Mouse (Mus musculus) MEL (cell line): ENCODE measurements around the gene Gm9758.
"Not testable (repeated sequence)": the region's sequence is repeated elsewhere in the genome, so short reads cannot be mapped to it uniquely, and the experiment has no call there.

Source experiments
- CHD2 ChIP-seq: IDR thresholded peaks from 2 replicates; pipeline ENCODE4 v1.6.1; 2011; ENCODE audit warnings: low read length, improper control_type of control experiment
- CTCF ChIP-seq, 3 experiments: IDR thresholded peaks in 2 of 3; conservative IDR thresholded peaks in 1 of 3; 2 replicates each; pipeline ENCODE4 v1.5.1; 2011 to 2012; ENCODE audit warnings: low read length in 3 of 3, low read depth in 2 of 3, mild to moderate bottlenecking in 2 of 3, improper control_type of control experiment in 1 of 3, inconsistent platforms in 1 of 3, mixed read lengths in 1 of 3, moderate library complexity in 1 of 3; ENCODE audit not compliant: control insufficient read depth in 1 of 3, insufficient read depth in 1 of 3, poor library complexity in 1 of 3, severe bottlenecking in 1 of 3
- JUND ChIP-seq: IDR thresholded peaks from 2 replicates; pipeline ENCODE4 v1.6.1; 2011; ENCODE audit warnings: low read depth, mild to moderate bottlenecking, improper control_type of control experiment, low read length
- MAZ ChIP-seq: IDR thresholded peaks from 2 replicates; pipeline ENCODE4 v1.6.1; 2012; ENCODE audit warnings: low read depth, mild to moderate bottlenecking, inconsistent platforms, low read length, improper control_type of control experiment
- POLR2A ChIP-seq, 2 experiments: IDR thresholded peaks; 2 replicates each; pipeline ENCODE4 v1.6.1; 2011 to 2012; ENCODE audit warnings: low read length in 2 of 2, mild to moderate bottlenecking in 2 of 2, control low read depth in 1 of 2, improper control_type of control experiment in 1 of 2, low read depth in 1 of 2, moderate library complexity in 1 of 2; ENCODE audit not compliant: control insufficient read depth in 1 of 2, insufficient read depth in 1 of 2, poor library complexity in 1 of 2
- UBTF ChIP-seq: IDR thresholded peaks from 2 replicates; pipeline ENCODE4 v1.6.1; 2012; ENCODE audit warnings: low read depth, mild to moderate bottlenecking, inconsistent platforms, low read length, improper control_type of control experiment, moderate library complexity, borderline replicate concordance; ENCODE audit not compliant: insufficient read depth
- ZNF384 ChIP-seq: IDR thresholded peaks from 2 replicates; pipeline ENCODE4 v1.6.1; 2012; ENCODE audit warnings: low read depth, mild to moderate bottlenecking, inconsistent platforms, low read length, improper control_type of control experiment

DNA sequence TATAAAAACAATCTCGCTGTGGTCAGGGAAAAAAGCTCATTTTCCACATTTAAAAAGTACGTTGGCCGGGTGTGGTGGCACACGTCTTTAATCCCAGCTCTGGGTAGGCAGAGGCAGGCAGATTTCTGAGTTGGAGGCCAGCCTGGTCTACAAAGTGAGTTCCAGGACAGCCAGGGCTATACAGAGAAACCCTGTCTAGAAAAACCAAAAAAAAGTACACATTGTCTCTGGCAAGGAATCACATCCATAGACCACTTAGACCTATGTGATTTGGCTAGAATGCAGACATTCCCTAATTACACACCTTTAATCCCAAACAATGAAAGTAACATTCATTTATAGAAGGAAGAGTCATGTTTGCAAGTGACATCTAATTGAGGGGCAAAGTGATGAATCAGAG lies 46.8 kb upstream of the Gm9758 start:
- TF ChIP-seq UBTF; POLR2A (IDR thresholded peaks at IDR 0.05; ENCODE audit: control insufficient read depth in 1 of 2, insufficient read depth in 1 of 2, low read depth in 1 of 2, low read length in 2 of 2, poor library complexity in 1 of 2); CTCF (IDR thresholded peaks at IDR 0.05 in 2 of 3, conservative IDR thresholded peaks at IDR 0.05 in 1 of 3; ENCODE audit: control insufficient read depth in 1 of 3, insufficient read depth in 1 of 3, low read depth in 2 of 3, low read length in 3 of 3, poor library complexity in 1 of 3, severe bottlenecking in 1 of 3); JUND; ZNF384; MAZ; CHD2: not testable (repeated sequence)
